Mouse (Mus musculus): ENCODE data around the gene Spata18.

Gene Spata18

DNA sequence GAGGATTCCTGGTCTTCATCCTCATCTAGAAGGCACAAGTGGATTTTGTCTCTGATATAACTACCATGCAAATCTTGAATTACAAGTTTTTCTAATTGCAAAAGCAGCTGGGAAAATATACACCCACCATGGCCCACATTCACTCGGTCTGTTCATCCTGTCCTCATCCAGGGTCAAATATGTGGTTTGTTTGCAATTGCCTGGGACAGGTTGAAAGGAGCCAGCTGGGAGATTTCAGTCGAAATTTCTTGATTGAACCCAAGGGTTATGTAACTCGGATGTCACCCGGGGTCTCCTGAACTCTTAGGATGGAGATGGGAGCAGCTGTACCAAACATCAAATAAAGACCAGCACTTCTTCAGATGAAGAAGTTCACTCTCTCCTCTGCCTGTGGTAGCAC, 46.5 kb downstream of the Spata18 start:
- ChIA-PET CTCF (interaction anchor here in 1 of 4 experiments (0.8 kb wide), 1 partner anchor 29 kb away, joined by 4 read pairs; no protein-coding TSS in a partner anchor), POLR2A (interaction anchor here in 2 of 4 experiments (0.8 to 4.0 kb wide), 6 partner anchors 8 to 399 kb away, joined by 3 to 47 read pairs (median 4); no protein-coding TSS in a partner anchor)

DNA sequence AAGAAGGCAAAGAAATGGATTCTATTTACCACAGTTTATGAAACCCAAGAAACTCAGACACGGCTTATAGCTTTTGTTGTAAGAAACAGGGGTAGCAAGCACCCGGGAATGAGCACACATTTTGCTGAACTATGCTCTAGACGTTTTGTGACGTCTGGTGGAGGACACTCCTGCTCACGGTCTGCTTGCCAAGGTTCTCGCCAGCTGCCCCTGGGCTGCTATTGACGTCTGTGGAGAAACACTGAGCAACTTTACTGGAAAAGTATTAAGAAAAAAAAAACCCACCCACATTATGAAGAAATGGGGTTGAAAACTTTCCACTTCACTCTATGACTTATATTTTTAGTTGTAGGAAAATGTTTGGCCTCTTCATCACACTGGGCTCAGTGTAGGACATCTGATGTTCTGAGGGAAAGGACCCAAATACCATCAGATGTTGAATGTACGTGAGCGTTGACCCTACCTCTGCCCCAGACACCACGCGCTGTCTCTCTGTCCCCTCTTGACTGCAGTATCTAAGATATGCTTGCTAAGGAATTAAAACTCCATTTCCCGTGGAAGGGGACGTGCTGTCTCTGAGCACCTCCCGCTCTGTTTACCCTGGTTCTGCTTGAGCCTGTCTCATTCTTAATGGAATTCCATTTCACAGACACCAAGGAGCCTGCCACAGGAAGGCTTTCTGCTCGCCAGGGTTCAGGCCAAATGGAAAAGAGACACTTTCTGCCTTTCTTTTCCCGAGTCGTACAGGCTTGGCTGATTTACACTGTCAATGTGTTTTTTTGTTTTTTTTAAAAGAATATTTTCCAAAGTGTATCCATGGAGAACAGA, 50.1 kb downstream of the Spata18 start:
- CTCF ChIA-PET: interaction anchor here in 1 of 4 experiments (0.5 kb wide), 1 partner anchor 30 kb away, joined by 3 read pairs; no protein-coding TSS in a partner anchor
- POLR2A ChIA-PET: interaction anchor here in 2 of 4 experiments (1.0 to 4.0 kb wide), 5 partner anchors 8 to 391 kb away, joined by 3 to 47 read pairs (median 5); no protein-coding TSS in a partner anchor

DNA sequence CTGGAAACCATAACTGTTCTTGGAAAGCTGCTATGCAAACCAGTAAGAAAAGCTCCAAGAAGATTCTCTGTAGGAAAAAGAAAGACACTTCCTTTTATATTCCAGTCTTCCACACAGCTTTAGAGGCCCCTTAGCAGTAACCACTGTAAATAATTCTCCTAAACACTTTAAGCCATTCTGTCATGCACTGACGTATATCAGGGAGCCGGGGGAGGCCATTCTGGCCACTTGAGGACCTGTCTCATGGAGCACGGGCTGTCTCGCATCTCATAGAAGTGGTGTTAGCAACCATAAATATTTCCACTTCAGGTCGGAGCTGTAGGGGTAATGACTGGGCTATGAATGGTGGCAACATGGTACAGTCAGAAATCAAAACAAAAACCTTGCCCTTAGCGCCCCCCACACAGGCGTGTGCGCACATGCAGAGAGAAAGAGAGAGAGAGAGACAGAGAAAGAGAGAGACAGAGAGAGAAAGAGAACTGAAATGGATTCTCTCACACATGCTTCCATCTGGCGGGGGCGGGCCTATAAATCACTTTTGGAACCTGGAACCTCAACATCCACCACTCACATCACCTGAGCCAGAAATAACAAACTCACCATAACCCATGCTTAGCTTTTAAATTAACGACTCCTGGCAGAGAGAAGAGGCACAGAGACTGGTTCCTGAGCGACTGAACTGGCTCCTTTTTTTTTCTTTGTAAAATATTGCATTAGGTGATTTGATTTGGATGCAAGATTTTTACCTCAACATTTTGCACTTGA, 50.9 kb downstream of the Spata18 start:
- ChIA-PET CTCF (interaction anchor here in 3 of 4 experiments (0.5 to 1.3 kb wide), 9 partner anchors 29 to 1867 kb away, joined by 3 to 4 read pairs (median 3); no protein-coding TSS in a partner anchor), POLR2A (interaction anchor here in 2 of 4 experiments (2.6 to 3.2 kb wide), 4 partner anchors 8 to 55 kb away, joined by 9 to 14 read pairs (median 9); partner anchors contain the start of gene Sgcb (in 1 of the 2))

DNA sequence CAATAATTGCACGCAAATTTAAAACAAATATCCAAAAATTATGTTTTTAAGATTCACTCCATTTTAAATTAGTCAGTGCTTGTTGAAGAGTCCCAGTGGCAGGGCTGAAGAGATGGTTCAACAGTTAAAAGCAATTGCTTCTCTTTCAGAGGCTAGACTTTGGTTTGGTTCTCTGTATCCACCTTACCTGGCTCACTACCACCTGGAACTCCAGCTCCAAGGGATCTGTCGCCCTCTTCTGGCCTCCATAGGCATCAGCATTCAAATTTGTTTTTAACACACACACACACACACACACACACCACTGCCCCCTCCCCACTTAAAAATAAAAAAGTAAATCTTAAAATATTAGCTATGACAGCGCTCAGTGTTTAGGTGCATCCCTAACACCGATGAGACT, 51.9 kb downstream of the Spata18 start:
- ChIA-PET POLR2A (interaction anchor here in 2 of 4 experiments (0.6 to 3.2 kb wide), 7 partner anchors 9 to 192 kb away, joined by 3 to 14 read pairs (median 9); partner anchors contain the start of gene Sgcb (in 1 of the 2)), CTCF (interaction anchor here (0.6 to 1.4 kb wide), 16 partner anchors 12 to 1382 kb away, joined by 3 to 6 read pairs (median 3); no protein-coding TSS in a partner anchor)

DNA sequence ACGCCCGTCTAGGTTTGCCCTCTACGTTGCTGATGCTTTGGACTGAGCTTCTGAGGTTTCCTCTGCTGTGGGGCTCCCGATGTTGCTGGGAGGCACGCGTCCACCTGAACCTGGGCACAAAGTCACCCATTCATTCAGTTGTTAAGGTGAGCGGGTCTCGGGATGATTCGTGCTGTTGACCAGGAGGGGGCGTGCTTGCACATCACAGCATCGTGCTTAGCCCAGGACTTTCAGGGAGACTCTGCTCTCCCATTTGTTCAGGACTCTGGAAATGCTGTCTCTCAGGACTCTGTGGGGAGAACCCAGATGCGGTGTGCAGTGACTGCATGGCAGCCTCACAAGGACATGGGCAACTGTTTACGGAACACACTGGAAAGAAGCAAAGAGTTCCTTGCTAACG, 53.1 kb downstream of the Spata18 start:
- ChIA-PET CTCF (interaction anchor here in 3 of 4 experiments (0.7 to 1.7 kb wide), 6 partner anchors 21 to 388 kb away, joined by 3 to 5 read pairs (median 3); partner anchors contain the start of gene Lrrc66 (in 1 of the 3)), POLR2A (interaction anchor here in 3 of 4 experiments (0.7 to 3.2 kb wide), 7 partner anchors 10 to 100 kb away, joined by 3 to 14 read pairs (median 9); partner anchors contain the start of gene Sgcb (in 1 of the 3))

DNA sequence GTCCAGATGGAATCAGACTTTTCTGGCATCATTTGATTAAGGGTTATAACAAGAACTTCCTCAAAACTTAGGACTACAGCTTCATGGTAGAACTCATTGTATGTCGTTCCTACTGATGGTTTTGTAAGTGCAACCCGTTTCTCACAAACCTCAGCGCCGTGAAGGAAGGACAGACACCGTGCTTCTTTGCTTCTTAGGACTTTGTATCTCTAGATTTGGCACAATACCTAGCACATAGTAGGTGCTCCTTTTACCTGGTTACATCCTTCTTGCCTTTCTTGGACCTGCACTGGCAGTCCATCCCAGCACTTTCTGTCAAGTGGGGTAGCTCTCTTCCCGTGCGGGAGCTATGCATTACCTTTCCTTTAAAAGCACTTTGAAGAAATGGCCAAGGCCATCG, 53.6 kb downstream of the Spata18 start:
- POLR2A ChIA-PET: interaction anchor here in 2 of 4 experiments (1.1 to 3.2 kb wide), 5 partner anchors 10 to 388 kb away, joined by 3 to 9 read pairs (median 5); partner anchors contain the start of gene Sgcb (in 1 of the 2)
- CTCF ChIA-PET: interaction anchor here in 2 of 4 experiments (0.8 to 1.7 kb wide), 3 partner anchors 27 to 139 kb away, joined by 3 to 5 read pairs (median 3); partner anchors contain the start of gene Lrrc66 (in 1 of the 2)

DNA sequence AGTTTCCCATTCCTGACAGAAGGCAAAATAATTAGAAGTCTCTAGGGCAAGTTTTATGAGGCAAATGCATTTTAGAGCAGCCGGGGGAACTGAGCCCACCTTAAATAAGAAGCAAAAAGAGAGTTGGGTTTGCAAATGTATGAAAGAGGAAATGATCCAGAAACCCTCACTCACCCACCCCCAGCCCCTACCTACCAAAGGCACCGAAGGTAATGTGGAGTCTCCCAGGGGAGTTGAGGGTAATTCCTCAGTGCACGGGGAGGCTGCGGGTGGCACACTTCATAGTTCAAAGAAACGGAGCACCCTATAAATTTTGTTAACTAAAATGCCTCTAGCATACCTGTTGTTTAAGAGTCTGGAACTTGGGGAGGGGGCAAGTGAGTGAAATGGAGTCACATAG, 54.1 kb downstream of the Spata18 start:
- ChIA-PET CTCF (no interaction called here), POLR2A (interaction anchor here in 2 of 4 experiments (1.5 to 3.2 kb wide), 3 partner anchors 11 to 387 kb away, joined by 3 to 9 read pairs (median 4); no protein-coding TSS in a partner anchor)

DNA sequence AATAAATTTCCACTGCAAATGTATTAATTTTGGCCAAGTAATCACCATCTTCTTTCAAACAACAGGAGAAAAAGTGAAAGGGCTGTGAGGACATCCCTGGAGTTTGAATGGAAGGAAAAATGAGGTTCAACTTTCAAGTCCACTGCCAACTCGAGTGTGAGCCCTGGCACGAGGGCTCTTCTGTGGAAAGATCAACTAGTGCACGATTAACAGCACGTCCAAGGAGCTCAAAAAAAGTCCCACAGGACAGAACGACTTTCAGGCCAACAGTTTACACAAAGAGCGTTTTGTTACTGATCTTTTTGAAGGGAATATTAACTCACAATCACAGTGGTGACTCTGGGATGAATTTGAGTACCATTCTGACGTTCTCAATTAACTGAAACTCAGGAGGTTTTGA, 61.7 kb downstream of the Spata18 start:
- CTCF ChIA-PET: no interaction called here
- POLR2A ChIA-PET: interaction anchor here in 1 of 4 experiments (1.3 kb wide), 1 partner anchor 414 kb away, joined by 3 read pairs; no protein-coding TSS in a partner anchor

DNA sequence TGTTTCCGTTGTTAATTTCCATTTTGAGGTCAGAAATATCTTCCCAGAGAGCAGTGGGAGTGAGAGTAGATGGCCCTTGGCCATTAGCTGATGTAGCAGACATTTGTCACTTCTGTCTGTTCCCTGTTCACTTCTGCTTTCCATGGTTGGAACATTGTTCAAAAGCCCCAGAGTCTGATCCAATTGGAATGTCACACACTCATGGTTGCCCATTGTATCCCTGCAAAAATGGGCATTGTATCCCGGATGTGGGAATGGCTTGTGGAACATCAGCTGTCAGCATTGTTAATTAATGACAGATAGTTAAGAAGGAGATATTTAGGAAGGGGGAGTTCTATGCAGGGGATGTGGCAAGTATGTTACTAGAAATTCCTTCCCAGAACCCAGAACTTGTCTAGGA, 65.8 kb downstream of the Spata18 start:
- CTCF ChIA-PET: interaction anchor here in 2 of 4 experiments (0.6 to 1.1 kb wide), 2 partner anchors 14 to 575 kb away, joined by 5 read pairs; no protein-coding TSS in a partner anchor
- POLR2A ChIA-PET: no interaction called here

DNA sequence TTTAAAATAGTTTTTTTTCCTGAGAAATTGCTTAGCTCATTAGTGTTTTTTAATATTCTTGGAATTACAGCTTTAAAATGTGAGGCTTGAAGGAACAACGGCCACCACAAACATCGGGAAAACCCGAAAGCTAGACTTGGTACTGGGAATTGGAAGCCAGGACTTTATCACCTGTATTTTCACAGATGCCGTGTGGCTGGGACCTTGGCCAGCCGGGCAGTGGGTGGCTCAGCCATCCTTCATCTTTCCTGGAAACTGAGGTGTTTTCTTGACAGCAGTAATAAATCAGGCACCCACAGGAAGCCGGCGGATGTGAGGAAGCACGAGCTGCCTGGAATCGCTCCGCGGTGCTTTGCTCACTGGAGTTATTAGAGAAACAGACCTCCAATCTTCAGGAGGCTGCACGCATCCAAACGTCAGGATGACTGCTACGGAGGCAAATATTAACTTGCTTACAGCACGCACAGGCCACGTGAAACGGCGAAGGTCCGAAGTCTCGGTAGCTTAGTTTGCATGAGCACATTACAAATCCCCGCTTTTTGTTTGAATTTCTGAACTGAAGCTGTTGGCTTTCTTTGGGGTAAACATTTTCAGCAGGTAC, 70.6 kb downstream of the Spata18 start:
- CTCF ChIA-PET: no interaction called here
- POLR2A ChIA-PET: interaction anchor here in 1 of 4 experiments (0.9 to 1.4 kb wide), 2 partner anchors 10 to 30 kb away, joined by 3 to 4 read pairs; no protein-coding TSS in a partner anchor

DNA sequence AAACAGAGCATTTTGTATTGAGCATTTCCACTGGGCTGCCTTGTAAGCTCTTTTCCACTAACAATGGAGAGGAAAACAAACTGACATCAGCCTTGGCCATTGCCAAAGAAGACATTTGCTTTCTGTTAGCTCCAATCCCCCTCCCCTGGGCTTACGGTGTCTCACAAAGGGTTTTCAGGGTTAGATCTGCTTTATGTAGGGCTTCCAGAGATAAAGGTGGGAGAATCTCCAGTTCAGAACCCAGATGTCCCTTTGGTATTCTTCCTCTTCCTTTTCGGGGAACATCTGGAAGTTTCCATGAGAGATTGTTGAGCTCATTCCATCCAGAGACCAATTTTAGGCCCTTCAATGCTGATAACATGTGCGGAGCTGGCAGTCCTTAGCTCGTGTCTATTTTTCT, 74.8 kb downstream of the Spata18 start:
- POLR2A ChIA-PET: interaction anchor here in 1 of 4 experiments (1.3 kb wide), 1 partner anchor 11 kb away, joined by 3 read pairs; no protein-coding TSS in a partner anchor
- CTCF ChIA-PET: interaction anchor here in 1 of 4 experiments (0.5 kb wide), 1 partner anchor 1425 kb away, joined by 3 read pairs; no protein-coding TSS in a partner anchor

DNA sequence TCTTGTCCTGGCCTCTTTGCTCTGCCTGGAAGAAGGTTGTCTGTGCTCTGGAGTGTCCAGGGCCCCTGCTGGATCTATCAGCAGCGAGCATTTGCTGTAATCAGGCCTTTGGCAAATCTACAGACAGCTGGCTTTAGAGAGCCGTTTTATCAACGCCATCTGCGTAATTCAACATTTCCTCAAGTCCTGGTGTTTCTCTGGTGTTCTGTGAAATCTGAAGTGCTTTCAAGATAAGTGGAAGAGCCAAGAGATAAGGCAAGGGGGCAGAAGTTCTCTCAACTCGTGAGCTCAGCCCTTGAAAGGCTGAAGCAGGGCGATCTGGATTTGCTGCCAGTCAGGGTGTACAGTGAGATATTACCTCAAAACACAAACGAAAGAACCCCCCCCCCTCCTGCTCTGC, 77.5 kb downstream of the Spata18 start:
- ChIA-PET POLR2A (interaction anchor here in 1 of 4 experiments (0.6 to 1.0 kb wide), 3 partner anchors 43 to 436 kb away, joined by 3 to 6 read pairs (median 3); partner anchors contain the start of gene Ociad1), CTCF (interaction anchor here in 1 of 4 experiments (0.7 kb wide), 1 partner anchor 553 kb away, joined by 8 read pairs; no protein-coding TSS in a partner anchor)

Data from embryonic stem cell, embryonic (primary cell).